Mouse (Mus musculus): ENCODE results near the gene Slc26a9. TPM values are rescaled to one million over a fixed set of nuclear protein-coding genes. Genes with fewer than 3 reads are reported as not detected.

Slc26a9 gene
- polyA plus RNA-seq, 1 experiment from 2014 or later, result 0.04 TPM

DNA sequence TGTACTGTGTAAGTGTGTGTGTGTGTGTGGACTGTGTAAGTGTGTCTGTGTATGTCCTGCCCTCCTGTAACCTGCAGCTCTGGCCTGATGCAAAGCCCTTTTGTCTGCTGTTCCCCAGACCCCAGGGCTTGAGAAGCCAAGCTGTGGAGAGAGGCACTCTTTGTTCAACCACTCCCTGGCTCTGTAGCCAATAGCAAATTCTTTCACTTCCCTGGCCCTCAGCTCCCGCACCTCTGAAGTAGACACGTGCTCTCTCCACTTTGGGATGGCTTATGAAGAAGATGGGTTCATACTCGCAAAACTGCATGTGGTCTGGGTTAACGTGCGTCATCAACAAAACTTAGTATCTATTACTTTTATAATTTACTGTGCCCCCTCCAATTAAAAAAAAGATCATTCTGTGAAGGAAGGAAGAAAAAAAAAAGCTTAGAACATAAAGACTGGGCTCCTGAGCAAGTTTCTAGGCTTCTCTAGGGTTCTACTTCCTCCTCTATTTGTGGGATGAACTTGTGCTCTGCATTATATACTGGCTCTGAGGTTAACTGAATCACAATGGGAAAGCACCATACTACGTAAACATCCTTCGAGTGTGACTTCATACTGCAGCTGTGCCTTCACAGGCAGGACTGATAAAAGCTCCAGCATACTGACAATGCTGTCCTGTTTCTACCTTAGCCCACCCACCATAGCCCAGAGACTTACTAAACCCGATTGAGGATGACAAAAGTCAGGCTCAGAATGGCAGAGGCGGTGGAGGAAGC, 16.0 kb downstream of the Slc26a9 start:
- H3K36me3 ChIP-seq (ENCODE audit: control insufficient read depth, insufficient read depth, low read length), result no peaks in the 10 kb centered on the region
- H3K4me3 ChIP-seq (ENCODE audit: low read depth, low read length), result no peak overlapping the region
- H3K4me2 ChIP-seq (ENCODE audit: low read depth, low read length), result no peak overlapping the region
- WGBS, result 71% methylated on average over 9 of the region's 9 CpGs
- H3K4me1 ChIP-seq (ENCODE audit: control insufficient read depth, insufficient read depth, low read length), result no peaks in the 10 kb centered on the region
- no peaks in the 10 kb centered on the region for H3K9me3 ChIP-seq (ENCODE audit: control insufficient read depth, low read length)
- ATAC-seq (ENCODE audit: low read depth), result no peak
- H3K9ac ChIP-seq (replicated peaks; ENCODE audit: low read depth, low read length), result no peak overlapping the region
- no peak overlapping the region for H3K27ac ChIP-seq (ENCODE audit: low read depth, low read length)
- H3K27me3 ChIP-seq (ENCODE audit: control insufficient read depth, insufficient read depth, low read length), result no peaks in the 10 kb centered on the region

DNA sequence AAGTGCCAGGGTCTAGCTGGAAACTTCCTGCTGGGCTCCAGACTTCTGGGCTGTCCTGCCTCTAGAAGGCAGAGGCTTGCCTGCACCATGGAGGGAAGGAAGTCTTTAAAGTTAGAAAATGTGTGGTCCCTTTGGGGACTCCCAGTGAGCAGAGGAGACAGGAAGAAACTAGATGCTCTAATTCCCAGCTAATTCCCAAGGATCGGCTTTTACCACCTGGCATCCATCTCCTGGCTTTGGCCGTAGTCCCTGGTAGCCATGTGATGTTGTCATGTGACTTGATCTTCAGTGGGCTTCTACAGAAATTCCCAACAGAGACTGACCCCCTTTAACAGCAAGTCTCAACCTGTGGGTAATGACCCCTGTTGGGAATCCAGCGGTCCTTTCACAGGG, 16.6 kb downstream of the Slc26a9 start:
- no peak overlapping the region for H3K4me2 ChIP-seq (ENCODE audit: low read depth, low read length)
- no peak for ATAC-seq (ENCODE audit: low read depth)
- no peak overlapping the region for H3K9ac ChIP-seq (replicated peaks; ENCODE audit: low read depth, low read length)
- no peaks in the 10 kb centered on the region for H3K9me3 ChIP-seq (ENCODE audit: control insufficient read depth, low read length)
- no peaks in the 10 kb centered on the region for H3K36me3 ChIP-seq (ENCODE audit: control insufficient read depth, insufficient read depth, low read length)
- no peak overlapping the region for H3K27ac ChIP-seq (ENCODE audit: low read depth, low read length)
- H3K4me3 ChIP-seq (ENCODE audit: low read depth, low read length), result no peak overlapping the region
- WGBS, result 88% methylated on average over 3 of the region's 3 CpGs
- H3K27me3 ChIP-seq (ENCODE audit: control insufficient read depth, insufficient read depth, low read length), result no peaks in the 10 kb centered on the region
- H3K4me1 ChIP-seq (ENCODE audit: control insufficient read depth, insufficient read depth, low read length), result no peaks in the 10 kb centered on the region

DNA sequence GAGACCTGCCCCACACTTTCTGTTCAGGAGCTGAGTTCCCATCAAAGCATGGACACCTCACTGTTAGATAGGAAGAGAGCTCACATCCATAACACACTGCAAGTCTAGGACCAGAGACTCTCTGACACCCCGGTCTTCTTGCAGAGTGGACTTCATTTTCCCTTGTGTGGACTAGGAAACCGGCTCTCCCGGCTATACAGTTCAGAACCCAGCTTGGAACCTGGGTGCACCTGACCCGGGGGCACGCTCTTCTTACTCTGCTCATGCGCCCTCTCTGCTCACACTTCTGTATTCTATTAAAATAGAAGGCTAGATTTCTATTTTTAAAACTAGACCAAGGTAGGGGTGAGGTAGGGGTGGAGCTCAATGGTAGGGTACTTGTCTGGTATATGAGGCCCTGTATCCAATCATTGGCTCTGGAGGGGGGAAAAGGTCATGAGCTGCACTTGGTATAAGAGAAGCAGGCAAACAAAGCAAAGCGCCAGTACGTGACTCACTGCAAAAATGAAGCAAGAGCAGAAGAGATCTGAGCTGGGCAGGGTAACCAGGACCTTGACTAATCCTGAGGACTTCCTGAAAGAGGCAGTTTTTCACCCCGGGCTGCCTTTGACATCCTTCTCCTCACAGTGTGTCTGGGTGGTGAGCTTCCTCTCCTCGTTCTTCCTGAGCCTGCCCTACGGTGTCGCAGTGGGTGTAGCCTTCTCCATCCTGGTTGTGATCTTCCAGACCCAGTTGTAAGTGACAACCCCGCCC, 17.4 kb downstream of the Slc26a9 start:
- Histone ChIP-seq H3K4me3 (ENCODE audit: low read depth, low read length) (no peak overlapping the region), H3K4me1 (ENCODE audit: control insufficient read depth, insufficient read depth, low read length) (no peaks in the 10 kb centered on the region), H3K4me2 (ENCODE audit: low read depth, low read length) (no peak overlapping the region), H3K36me3 (ENCODE audit: control insufficient read depth, insufficient read depth, low read length) (no peaks in the 10 kb centered on the region), H3K9me3 (ENCODE audit: control insufficient read depth, low read length) (no peaks in the 10 kb centered on the region), H3K9ac (replicated peaks; ENCODE audit: low read depth, low read length) (no peak overlapping the region), H3K27me3 (ENCODE audit: control insufficient read depth, insufficient read depth, low read length) (no peaks in the 10 kb centered on the region), H3K27ac (ENCODE audit: low read depth, low read length) (no peak overlapping the region)
- WGBS, result 89% methylated on average over 13 of the region's 13 CpGs
- ATAC-seq (ENCODE audit: low read depth), result no peak

DNA sequence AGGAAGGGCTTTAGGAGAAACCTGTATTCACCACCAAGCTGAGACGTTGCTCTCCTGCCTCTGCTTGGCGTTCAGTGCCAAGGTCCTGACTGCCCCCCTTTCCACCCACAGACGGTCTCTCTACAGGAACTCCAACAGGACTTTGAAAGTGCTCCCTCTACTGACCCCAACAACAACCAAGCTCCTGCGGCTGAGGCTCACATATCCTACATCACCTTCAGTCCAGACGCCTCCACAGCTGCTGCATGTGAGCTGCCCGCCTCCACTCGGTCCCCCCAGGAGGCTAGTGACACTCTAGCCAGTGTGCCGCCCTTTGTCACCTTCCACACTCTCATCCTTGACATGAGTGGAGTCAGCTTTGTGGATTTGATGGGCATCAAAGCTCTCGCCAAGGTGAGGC, 19.9 kb downstream of the Slc26a9 start:
- Histone ChIP-seq H3K4me3 (ENCODE audit: low read depth, low read length) (no peak overlapping the region), H3K27me3 (ENCODE audit: control insufficient read depth, insufficient read depth, low read length) (no peaks in the 10 kb centered on the region), H3K4me1 (ENCODE audit: control insufficient read depth, insufficient read depth, low read length) (no peaks in the 10 kb centered on the region), H3K9me3 (ENCODE audit: control insufficient read depth, low read length) (no peaks in the 10 kb centered on the region), H3K27ac (ENCODE audit: low read depth, low read length) (no peak overlapping the region), H3K36me3 (ENCODE audit: control insufficient read depth, insufficient read depth, low read length) (no peaks in the 10 kb centered on the region), H3K4me2 (ENCODE audit: low read depth, low read length) (no peak overlapping the region), H3K9ac (replicated peaks; ENCODE audit: low read depth, low read length) (no peak overlapping the region)
- no peak for ATAC-seq (ENCODE audit: low read depth)
- WGBS, result 56% methylated on average over 9 of the region's 9 CpGs

DNA sequence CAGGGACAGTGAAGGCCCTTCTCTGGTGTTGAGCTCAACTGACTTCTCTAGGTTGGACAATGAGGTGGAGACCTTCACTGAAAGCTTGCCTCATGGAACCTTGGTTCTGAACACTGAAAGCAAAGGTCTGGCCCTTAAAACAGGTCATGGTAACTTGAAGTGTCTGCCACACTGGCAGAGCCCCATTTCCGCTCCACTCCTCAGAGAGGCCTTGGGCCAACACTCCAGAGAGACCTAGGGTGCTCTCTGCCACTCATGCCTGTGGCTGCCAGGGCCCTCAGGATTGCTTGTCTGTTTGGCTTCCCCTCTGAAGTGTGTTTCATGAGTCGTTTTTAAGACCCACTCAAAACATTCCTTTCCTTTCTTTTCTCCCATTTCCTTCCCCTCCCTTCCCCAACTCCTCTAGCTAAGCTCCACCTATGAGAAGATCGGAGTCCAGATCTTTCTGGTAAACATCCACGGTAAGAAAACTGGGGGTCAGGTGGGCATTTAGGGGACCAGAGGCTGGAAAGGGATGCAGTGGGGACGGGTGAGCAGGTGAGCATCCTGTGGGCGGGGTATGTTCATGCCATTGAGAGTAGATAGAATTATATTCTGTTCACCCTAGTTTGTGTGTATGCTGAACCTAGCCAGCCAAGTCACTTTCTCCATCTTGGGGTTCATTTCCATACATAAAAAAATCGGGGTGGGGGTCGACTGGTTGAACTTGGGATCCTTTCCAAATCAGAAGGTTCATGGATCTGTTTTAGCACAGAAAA, 20.9 kb downstream of the Slc26a9 start:
- Histone ChIP-seq H3K36me3 (ENCODE audit: control insufficient read depth, insufficient read depth, low read length) (no peaks in the 10 kb centered on the region), H3K4me1 (ENCODE audit: control insufficient read depth, insufficient read depth, low read length) (no peaks in the 10 kb centered on the region), H3K4me2 (ENCODE audit: low read depth, low read length) (no peak overlapping the region), H3K27me3 (ENCODE audit: control insufficient read depth, insufficient read depth, low read length) (no peaks in the 10 kb centered on the region), H3K9ac (replicated peaks; ENCODE audit: low read depth, low read length) (no peak overlapping the region), H3K27ac (ENCODE audit: low read depth, low read length) (no peak overlapping the region), H3K9me3 (ENCODE audit: control insufficient read depth, low read length) (no peaks in the 10 kb centered on the region), H3K4me3 (ENCODE audit: low read depth, low read length) (no peak overlapping the region)
- 69% methylated on average over 8 of the region's 8 CpGs for WGBS
- ATAC-seq (ENCODE audit: low read depth), result no peak

DNA sequence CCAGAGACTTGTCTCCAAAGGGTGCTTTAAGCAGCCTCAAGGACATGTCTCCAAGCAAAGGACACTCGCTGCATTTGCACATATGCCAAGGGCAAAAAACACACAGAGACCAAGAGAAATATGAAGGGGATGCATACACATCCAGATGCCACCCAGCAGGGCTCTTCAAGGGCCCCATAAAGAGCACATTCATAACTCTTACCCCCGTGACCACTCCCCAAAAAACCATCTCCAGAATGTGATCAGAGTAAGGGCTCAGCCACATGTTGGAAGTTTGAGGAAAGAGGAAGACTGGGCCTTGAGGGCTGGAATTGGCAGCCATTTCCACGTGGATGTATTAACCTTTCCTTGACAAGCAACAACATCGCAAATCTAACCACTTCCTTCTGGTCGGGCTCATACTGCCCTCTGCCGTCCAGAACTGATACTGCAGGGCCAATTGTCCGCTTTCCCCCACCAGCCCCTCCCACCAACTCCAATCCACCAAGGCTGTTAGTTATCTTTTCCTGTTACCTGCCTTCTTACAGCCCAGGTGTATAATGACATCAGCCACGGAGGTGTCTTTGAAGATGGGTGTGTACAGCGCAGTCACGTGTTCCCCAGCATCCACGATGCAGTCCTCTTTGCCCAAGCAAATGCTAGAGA, 21.7 kb downstream of the Slc26a9 start:
- no peaks in the 10 kb centered on the region for H3K27me3 ChIP-seq (ENCODE audit: control insufficient read depth, insufficient read depth, low read length)
- H3K36me3 ChIP-seq (ENCODE audit: control insufficient read depth, insufficient read depth, low read length), result no peaks in the 10 kb centered on the region
- no peak overlapping the region for H3K9ac ChIP-seq (replicated peaks; ENCODE audit: low read depth, low read length)
- no peaks in the 10 kb centered on the region for H3K9me3 ChIP-seq (ENCODE audit: control insufficient read depth, low read length)
- no peak overlapping the region for H3K27ac ChIP-seq (ENCODE audit: low read depth, low read length)
- 13% methylated on average over 11 of the region's 11 CpGs for WGBS
- H3K4me2 ChIP-seq (ENCODE audit: low read depth, low read length), result no peak overlapping the region
- H3K4me3 ChIP-seq (ENCODE audit: low read depth, low read length), result no peak overlapping the region
- ATAC-seq (ENCODE audit: low read depth), result peak; percentile 66; the same call in 1 of the 2 replicates
- no peaks in the 10 kb centered on the region for H3K4me1 ChIP-seq (ENCODE audit: control insufficient read depth, insufficient read depth, low read length)

DNA sequence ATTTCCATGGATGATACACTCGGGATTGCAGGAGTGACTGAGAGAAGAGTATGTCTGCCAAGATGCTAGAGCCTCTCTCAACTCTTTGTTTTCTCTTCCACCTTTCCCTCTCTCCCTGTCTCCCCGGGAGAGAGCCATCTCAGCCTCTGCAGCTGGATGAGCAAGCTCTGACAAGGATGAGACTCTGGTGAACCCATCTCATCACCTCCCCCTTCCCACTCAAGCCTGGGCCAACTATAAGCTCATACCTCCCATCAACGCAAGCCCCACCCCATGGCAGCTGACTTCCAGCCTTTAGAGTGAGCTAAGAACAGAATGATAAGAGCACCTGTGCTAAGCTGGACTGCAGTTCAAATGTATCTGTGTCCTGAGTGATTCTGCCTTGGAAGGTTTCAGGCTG, 25.5 kb downstream of the Slc26a9 start:
- 78% methylated on average over 3 of the region's 3 CpGs for WGBS
- H3K27ac ChIP-seq (ENCODE audit: low read depth, low read length), result no peak overlapping the region
- H3K9me3 ChIP-seq (ENCODE audit: control insufficient read depth, low read length), result no peaks in the 10 kb centered on the region
- no peak overlapping the region for H3K4me2 ChIP-seq (ENCODE audit: low read depth, low read length)
- H3K4me3 ChIP-seq (ENCODE audit: low read depth, low read length), result no peak overlapping the region
- ATAC-seq (ENCODE audit: low read depth), result no peak
- no peaks in the 10 kb centered on the region for H3K27me3 ChIP-seq (ENCODE audit: control insufficient read depth, insufficient read depth, low read length)
- H3K4me1 ChIP-seq (ENCODE audit: control insufficient read depth, insufficient read depth, low read length), result no peaks in the 10 kb centered on the region
- H3K9ac ChIP-seq (replicated peaks; ENCODE audit: low read depth, low read length), result no peak overlapping the region
- H3K36me3 ChIP-seq (ENCODE audit: control insufficient read depth, insufficient read depth, low read length), result no peaks in the 10 kb centered on the region

DNA sequence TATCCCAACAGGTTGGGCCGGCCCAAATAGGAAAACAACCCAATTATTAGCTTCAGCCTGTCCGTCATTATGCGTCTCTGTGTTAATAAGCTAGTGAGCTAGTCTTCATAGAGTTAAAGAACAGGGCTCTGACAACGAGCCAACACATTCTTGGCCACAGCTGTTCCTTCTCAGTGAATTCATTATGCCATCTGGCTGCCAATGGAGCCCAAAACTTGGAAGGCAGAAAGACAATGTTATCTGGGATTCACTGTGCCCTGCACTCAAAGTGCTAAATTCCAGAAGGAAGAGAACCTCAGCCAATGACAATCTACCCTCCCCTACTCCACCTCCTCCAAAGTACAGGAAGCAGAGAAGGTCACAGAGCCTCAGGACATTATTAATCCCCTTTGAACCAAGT, 26.8 kb downstream of the Slc26a9 start:
- Histone ChIP-seq H3K9ac (replicated peaks; ENCODE audit: low read depth, low read length) (no peak overlapping the region), H3K4me1 (ENCODE audit: control insufficient read depth, insufficient read depth, low read length) (no peaks in the 10 kb centered on the region), H3K27ac (ENCODE audit: low read depth, low read length) (no peak overlapping the region), H3K4me3 (ENCODE audit: low read depth, low read length) (no peak overlapping the region), H3K9me3 (ENCODE audit: control insufficient read depth, low read length) (no peaks in the 10 kb centered on the region), H3K4me2 (ENCODE audit: low read depth, low read length) (no peak overlapping the region), H3K36me3 (ENCODE audit: control insufficient read depth, insufficient read depth, low read length) (no peaks in the 10 kb centered on the region), H3K27me3 (ENCODE audit: control insufficient read depth, insufficient read depth, low read length) (no peaks in the 10 kb centered on the region)
- WGBS, result 41% methylated on average over 4 of the region's 4 CpGs
- ATAC-seq (ENCODE audit: low read depth), result no peak
